ENCODE assay signal across 16 mouse cellular contexts in genomic region chr10:95616821-95617220, GRCm38 (mm10). TPM values are rescaled to one million over a fixed set of nuclear protein-coding genes. Genes with fewer than 3 reads are reported as not detected.
A peak's percentile ranks its signal among the peaks of the same experiment; 100 is the strongest.
DNase-seq lines count a peak whose midpoint lies in the region; ATAC-seq and TF ChIP-seq lines count a peak whose summit lies in the region.
"Had no signal": no experiment of that assay in that cellular context is flagged by ENCODE, and none has a peak within 500 bp of the region (broad histone marks: within the 10 kb centered on the region; RNA-seq: fewer than 3 reads in every experiment).

No protein-coding gene starts in this region.

- no peaks in the 10 kb centered on the region for H3K36me3 ChIP-seq in kidney, adult 2 months (ENCODE audit: control insufficient read depth, insufficient read depth, low read length)
- no peaks in the 10 kb centered on the region for H3K36me3 ChIP-seq in kidney, embryonic 14.5 days (ENCODE audit: control insufficient read depth, insufficient read depth, low read length)
- H3K36me3 ChIP-seq: hindbrain, embryonic 12.5 days; limb, embryonic 12.5 days had no signal

- peaks cover 5% of the 10 kb centered on the region; the same call in 1 of the 2 replicates for H3K4me1 ChIP-seq in kidney, adult 2 months (ENCODE audit: control insufficient read depth, insufficient read depth, low read length)
- no peaks in the 10 kb centered on the region for H3K4me1 ChIP-seq in kidney, embryonic 14.5 days (ENCODE audit: control insufficient read depth, insufficient read depth, low read length)
- H3K4me1 ChIP-seq: limb, embryonic 12.5 days had no signal

- no peak for TF ChIP-seq POLR2A in kidney, adult 2 months (IDR thresholded peaks at IDR 0.05; ENCODE audit: low read depth, low read length)

- peak overlapping the region; percentile 65 for H3K27ac ChIP-seq in kidney, adult 2 months (ENCODE audit: insufficient read depth, low read depth, low read length)
- H3K27ac ChIP-seq in kidney, embryonic 14.5 days (ENCODE audit: low read depth, low read length): no peak overlapping the region
- H3K27ac ChIP-seq: hindbrain, embryonic 12.5 days; limb, embryonic 12.5 days had no signal

- no peak for ATAC-seq in kidney, embryonic 14.5 days (ENCODE audit: low FRiP score, low TSS enrichment)
- ATAC-seq: forebrain, embryonic 14.5 days; Patski had no signal

- peak; percentile 64 for DNase-seq in adrenal gland, adult 2 months
- no peak for DNase-seq in adrenal gland, adult 18-20 months (ENCODE audit: low spot score in 2 of 2)
- DNase-seq in kidney, adult 2 months: peak; percentile 94
- DNase-seq in adrenal gland, postnatal 25 days: peak; percentile 41
- peak; percentile 78 for DNase-seq in kidney, postnatal 14 days
- DNase-seq in retina, embryonic 14.5 days (ENCODE audit: low spot score): no peak
- no peak for DNase-seq in spleen, postnatal 4 days (ENCODE audit: low spot score in 2 of 2)
- DNase-seq: gastrocnemius, postnatal 36 days; lung, adult 2 months; spleen, adult 18-20 months had no signal

- no peak overlapping the region for H3K9ac ChIP-seq in kidney, embryonic 14.5 days (ENCODE audit: low read depth, low read length)
- H3K9ac ChIP-seq: hindbrain, embryonic 12.5 days; limb, embryonic 12.5 days had no signal

- TF ChIP-seq CTCF in kidney, adult 2 months (conservative IDR thresholded peaks at IDR 0.05; ENCODE audit: insufficient read depth, insufficient read length, low read depth, low read length): no peak

- WGBS in kidney, adult 2 months: 27% methylated on average over 5 of the region's 5 CpGs
- 82% methylated on average over 5 of the region's 5 CpGs for WGBS in kidney, embryonic 14.5 days

- no peak overlapping the region for H3K4me2 ChIP-seq in kidney, embryonic 14.5 days (replicated peaks; ENCODE audit: low read depth, low read length)
- H3K4me2 ChIP-seq: hindbrain, embryonic 12.5 days; limb, embryonic 12.5 days had no signal

- H3K27me3 ChIP-seq in kidney, adult 2 months (replicated peaks; ENCODE audit: control insufficient read depth, insufficient read depth, low read length): no peaks in the 10 kb centered on the region
- no peaks in the 10 kb centered on the region for H3K27me3 ChIP-seq in kidney, embryonic 14.5 days (ENCODE audit: control insufficient read depth, insufficient read depth, low read length)
- H3K27me3 ChIP-seq: hindbrain, embryonic 12.5 days; limb, embryonic 12.5 days; Patski had no signal

- H3K4me3 ChIP-seq in kidney, adult 2 months (ENCODE audit: insufficient read depth, low read depth, low read length): no peak overlapping the region
- H3K4me3 ChIP-seq in kidney, embryonic 14.5 days (ENCODE audit: low read length): no peak overlapping the region
- H3K4me3 ChIP-seq: hindbrain, embryonic 12.5 days; limb, embryonic 12.5 days had no signal

- H3K9me3 ChIP-seq in kidney, embryonic 14.5 days (ENCODE audit: control insufficient read depth, low read length): no peaks in the 10 kb centered on the region
- H3K9me3 ChIP-seq: hindbrain, embryonic 12.5 days; limb, embryonic 12.5 days had no signal

RNA-seq across cellular contexts. Expression of gene Nudt4, which starts 52.9 kb away (rescaled TPM):
- total RNA-seq in adrenal gland, adult 2 months (2021): 100 to 1,000 TPM; 136 to 159 TPM
- polyA plus RNA-seq in adrenal gland, adult 2 months (2012; rRNA removed): 67.5 and 106 TPM in 2 replicates
- 100 to 1,000 TPM; 138 to 187 TPM for total RNA-seq in adrenal gland, adult 18-20 months (2021)
- 88.6 and 92.7 TPM in 2 replicates for polyA plus RNA-seq in kidney, adult 2 months (2012; rRNA removed)
- 97.8 and 143 TPM in 2 replicates for polyA plus RNA-seq in kidney, embryonic 14.5 days (2014; fragmentation: Nextera tagmentation; extraction: Ambion mirVana)
- 140 and 146 TPM in 2 replicates for total RNA-seq in adrenal gland, postnatal 25 days (2021)

RNA-seq across cellular contexts. Expression of gene Anapc15-ps, which starts 56.4 kb away (rescaled TPM):
- not detected for total RNA-seq in adrenal gland, adult 2 months (2021)
- not detected in 2 replicates for polyA plus RNA-seq in adrenal gland, adult 2 months (2012; rRNA removed)
- total RNA-seq in adrenal gland, adult 18-20 months (2021): not detected
- not detected in 2 replicates for polyA plus RNA-seq in kidney, adult 2 months (2012; rRNA removed)
- polyA plus RNA-seq in kidney, embryonic 14.5 days (2014; fragmentation: Nextera tagmentation; extraction: Ambion mirVana): 0.59 TPM in 1 of 2 replicates, not detected in the other
- total RNA-seq in adrenal gland, postnatal 25 days (2021): not detected in 2 replicates
- total RNA-seq: gastrocnemius, postnatal 36 days had no signal
- polyA plus RNA-seq: embryonic facial prominence, embryonic 14.5 days; forebrain, embryonic 14.5 days; hindbrain, embryonic 12.5 days; limb, embryonic 12.5 days; lung, adult 2 months had no signal

Comparison
In these comparisons a context has a peak if more than half of its experiments do, and no peak if none do; other contexts are left out.
1. DNase-seq: peak in adrenal gland, adult 2 months (single experiment), kidney, adult 2 months (single experiment), adrenal gland, postnatal 25 days (single experiment) and kidney, postnatal 14 days (single experiment); none in adrenal gland, adult 18-20 months (0 of 2), retina, embryonic 14.5 days (single experiment) and spleen, postnatal 4 days (0 of 2).